Mouse (Mus musculus): Measurements from ENCODE around the gene Gm10840. TPM values are rescaled to one million over a fixed set of nuclear protein-coding genes. Genes with fewer than 3 reads are reported as not detected.

Gene Gm10840
- polyA plus RNA-seq (2014; fragmentation: Illumina TruSeq; extraction: RNeasy Lipid Tissue Mini Kit (QIAGEN cat#74804); ENCODE audit: low read depth, low replicate concordance) = not detected

GRCm38 (mm10) chr11:106160841-106161721 lies at the start of gene Gm10840, which contains the start of gene Limd2:
Gene Gm10840, plus strand, starts transcription at chr11:106160850.
Gene Limd2, minus strand, starts transcription at chr11:106160860.

GRCm38 (mm10) chr11:106202123-106202465 lies 41.4 kb downstream of the Gm10840 start, which contains the start of gene Strada:
Gene Strada, minus strand, starts transcription at chr11:106202168.

Other genes starting within 250 kb of the Gm10840 start
- 9.6 TPM for gene Cyb561, start 207.5 kb upstream of the Gm10840 start, polyA plus RNA-seq (2014; fragmentation: Illumina TruSeq; extraction: RNeasy Lipid Tissue Mini Kit (QIAGEN cat#74804); ENCODE audit: low read depth, low replicate concordance)
- gene Ace, start 192.9 kb upstream of the Gm10840 start, polyA plus RNA-seq (2014; fragmentation: Illumina TruSeq; extraction: RNeasy Lipid Tissue Mini Kit (QIAGEN cat#74804); ENCODE audit: low read depth, low replicate concordance) = 24.2 TPM
- not detected for gene Ace3, start 166.2 kb upstream of the Gm10840 start, polyA plus RNA-seq (2014; fragmentation: Illumina TruSeq; extraction: RNeasy Lipid Tissue Mini Kit (QIAGEN cat#74804); ENCODE audit: low read depth, low replicate concordance)
- not detected for gene Kcnh6, start 152.7 kb upstream of the Gm10840 start, polyA plus RNA-seq (2014; fragmentation: Illumina TruSeq; extraction: RNeasy Lipid Tissue Mini Kit (QIAGEN cat#74804); ENCODE audit: low read depth, low replicate concordance)
- gene Dcaf7, start 124.0 kb upstream of the Gm10840 start, polyA plus RNA-seq (2014; fragmentation: Illumina TruSeq; extraction: RNeasy Lipid Tissue Mini Kit (QIAGEN cat#74804); ENCODE audit: low read depth, low replicate concordance) = 32.6 TPM
- gene Taco1, start 94.8 kb upstream of the Gm10840 start, polyA plus RNA-seq (2014; fragmentation: Illumina TruSeq; extraction: RNeasy Lipid Tissue Mini Kit (QIAGEN cat#74804); ENCODE audit: low read depth, low replicate concordance) = 61.1 TPM
- 33.8 TPM for gene Map3k3, start 76.2 kb upstream of the Gm10840 start, polyA plus RNA-seq (2014; fragmentation: Illumina TruSeq; extraction: RNeasy Lipid Tissue Mini Kit (QIAGEN cat#74804); ENCODE audit: low read depth, low replicate concordance)
- 4.6 TPM for gene Limd2, start within 50 bp of the Gm10840 start, polyA plus RNA-seq (2014; fragmentation: Illumina TruSeq; extraction: RNeasy Lipid Tissue Mini Kit (QIAGEN cat#74804); ENCODE audit: low read depth, low replicate concordance)
- 10.7 TPM for gene Strada, start 41.3 kb downstream of the Gm10840 start, polyA plus RNA-seq (2014; fragmentation: Illumina TruSeq; extraction: RNeasy Lipid Tissue Mini Kit (QIAGEN cat#74804); ENCODE audit: low read depth, low replicate concordance)
- gene Ccdc47, start 55.5 kb downstream of the Gm10840 start, polyA plus RNA-seq (2014; fragmentation: Illumina TruSeq; extraction: RNeasy Lipid Tissue Mini Kit (QIAGEN cat#74804); ENCODE audit: low read depth, low replicate concordance) = 116 TPM
- 28.4 TPM for gene Ddx42, start 56.1 kb downstream of the Gm10840 start, polyA plus RNA-seq (2014; fragmentation: Illumina TruSeq; extraction: RNeasy Lipid Tissue Mini Kit (QIAGEN cat#74804); ENCODE audit: low read depth, low replicate concordance)
- 29.6 TPM for gene Ftsj3, start 95.2 kb downstream of the Gm10840 start, polyA plus RNA-seq (2014; fragmentation: Illumina TruSeq; extraction: RNeasy Lipid Tissue Mini Kit (QIAGEN cat#74804); ENCODE audit: low read depth, low replicate concordance)
- 140 TPM for gene Psmc5, start 95.3 kb downstream of the Gm10840 start, polyA plus RNA-seq (2014; fragmentation: Illumina TruSeq; extraction: RNeasy Lipid Tissue Mini Kit (QIAGEN cat#74804); ENCODE audit: low read depth, low replicate concordance)
- 18.9 TPM for gene Smarcd2, start 112.1 kb downstream of the Gm10840 start, polyA plus RNA-seq (2014; fragmentation: Illumina TruSeq; extraction: RNeasy Lipid Tissue Mini Kit (QIAGEN cat#74804); ENCODE audit: low read depth, low replicate concordance)
- not detected for gene Tcam1, start 115.8 kb downstream of the Gm10840 start, polyA plus RNA-seq (2014; fragmentation: Illumina TruSeq; extraction: RNeasy Lipid Tissue Mini Kit (QIAGEN cat#74804); ENCODE audit: low read depth, low replicate concordance)
- gene Gh, start 141.0 kb downstream of the Gm10840 start, polyA plus RNA-seq (2014; fragmentation: Illumina TruSeq; extraction: RNeasy Lipid Tissue Mini Kit (QIAGEN cat#74804); ENCODE audit: low read depth, low replicate concordance) = not detected
- gene Cd79b, start 153.9 kb downstream of the Gm10840 start, polyA plus RNA-seq (2014; fragmentation: Illumina TruSeq; extraction: RNeasy Lipid Tissue Mini Kit (QIAGEN cat#74804); ENCODE audit: low read depth, low replicate concordance) = 1.9 TPM
- gene Scn4a, start 192.4 kb downstream of the Gm10840 start, polyA plus RNA-seq (2014; fragmentation: Illumina TruSeq; extraction: RNeasy Lipid Tissue Mini Kit (QIAGEN cat#74804); ENCODE audit: low read depth, low replicate concordance) = 19.6 TPM
- gene Prr29, start 204.6 kb downstream of the Gm10840 start, polyA plus RNA-seq (2014; fragmentation: Illumina TruSeq; extraction: RNeasy Lipid Tissue Mini Kit (QIAGEN cat#74804); ENCODE audit: low read depth, low replicate concordance) = 1.9 TPM
- gene Icam2, start 227.2 kb downstream of the Gm10840 start, polyA plus RNA-seq (2014; fragmentation: Illumina TruSeq; extraction: RNeasy Lipid Tissue Mini Kit (QIAGEN cat#74804); ENCODE audit: low read depth, low replicate concordance) = 33.8 TPM

Data from heart, adult 10 weeks (tissue).